Comparison of ENCODE assay signal across 12 mouse cellular contexts in genomic region chr7:139508938-139509337, GRCm38 (mm10).
"Had no signal": no experiment of that assay in that cellular context is flagged by ENCODE, and none has a peak within 500 bp of the region (broad histone marks: within the 10 kb centered on the region; RNA-seq: fewer than 3 reads in every experiment).

No protein-coding gene starts in this region.

- DNase-seq: lung, embryonic 14.5 days; lung, postnatal 10 days; lung, postnatal 4 days; midbrain, embryonic 14.5 days; retina, postnatal 1 day; right cerebral cortex, adult 18-20 months; right cerebral cortex, postnatal 25 days; right cerebral cortex, postnatal 4 days; spleen, adult 18-20 months; thymus, adult 18-20 months; thymus, postnatal 14 days; thymus, postnatal 36 days had no signal
